Mouse (Mus musculus) heart, postnatal 0 days (tissue): ENCODE results near the gene Spryd4. TPM values are rescaled to one million over a fixed set of nuclear protein-coding genes. Genes with fewer than 3 reads are reported as not detected.
"Not testable (repeated sequence)": the region's sequence is repeated elsewhere in the genome, so short reads cannot be mapped to it uniquely, and the experiment has no call there.

Experiments
- ATAC-seq: fragments of 200-750 bp; cut with Nextera tagmentation; 2 replicates; pipeline ENCODE4 v1.8.0; 2017; ENCODE audit warnings: low read depth, moderate number of reproducible peaks, moderate library complexity; ENCODE audit not compliant: insufficient read depth
- DNase-seq: peaks from one replicate; pipeline ENCODE4 v3.0.0-alpha.2; 2016; ENCODE audit warnings: low spot score
- H3K27ac ChIP-seq: fragments of 300-500 bp; sonication (generic); 2 replicates; pipeline ENCODE4 v1.5.1; 2014; ENCODE audit warnings: low read depth, mild to moderate bottlenecking
- H3K27me3 ChIP-seq: fragments of 300-500 bp; sonication (generic); 2 replicates; pipeline ENCODE4 v1.6.1; 2014; ENCODE audit warnings: low read length, mixed read lengths; ENCODE audit not compliant: control insufficient read depth, insufficient read depth
- H3K36me3 ChIP-seq: fragments of 300-500 bp; sonication (generic); replicated peaks from 2 replicates; pipeline ENCODE4 v1.6.1; 2014; ENCODE audit warnings: low read length, mixed read lengths; ENCODE audit not compliant: control insufficient read depth, insufficient read depth
- H3K4me1 ChIP-seq: fragments of 300-500 bp; sonication (generic); 2 replicates; pipeline ENCODE4 v1.6.1; 2014; ENCODE audit warnings: antibody characterized with exemption; ENCODE audit not compliant: control insufficient read depth, insufficient read depth
- H3K4me2 ChIP-seq: fragments of 300-500 bp; sonication (generic); 2 replicates; pipeline ENCODE4 v1.6.1; 2014; ENCODE audit warnings: low read depth, mild to moderate bottlenecking, low read length, moderate library complexity
- H3K4me3 ChIP-seq: fragments of 300-500 bp; sonication (generic); 2 replicates; pipeline ENCODE4 v1.5.1; 2014; ENCODE audit warnings: low read depth, low read length
- H3K9ac ChIP-seq: fragments of 300-500 bp; sonication (generic); replicated peaks from 2 replicates; pipeline ENCODE4 v1.6.1; 2014; ENCODE audit warnings: low read depth, low read length, mixed read lengths
- H3K9me3 ChIP-seq: fragments of 300-500 bp; sonication (generic); replicated peaks from 2 replicates; pipeline ENCODE4 v1.6.1; 2016; ENCODE audit warnings: low read length; ENCODE audit not compliant: control insufficient read depth
- CTCF ChIP-seq: IDR thresholded peaks from 2 replicates; pipeline ENCODE4 v1.5.1; 2016; ENCODE audit warnings: antibody characterized with exemption, control low read depth, low read depth
- EP300 ChIP-seq: IDR thresholded peaks from 2 replicates; pipeline ENCODE4 v1.6.1; 2016; ENCODE audit warnings: antibody characterized with exemption, low read depth
- whole genome bisulfite sequencing: fragments of 180-500 bp; shearing (Covaris S2); extraction: QIAGEN DNeasy Blood & Tissue Kit; methylation state at CpG from one replicate; pipeline ENCODE4 v1.1.7; 2014; 5-methylcytosine and 5-hydroxymethylcytosine counted together
- polyA plus RNA-seq: library from polyadenylated mRNA; unstranded; fragments of >200 nt; fragmentation: Nextera tagmentation; extraction: Ambion mirVana; gene quantifications from 2 replicates; pipeline ENCODE4 v1.2.1, GENCODE M21; 2015
- total RNA-seq: library from RNA; depleted of rRNA; stranded (reverse); fragments of >200 nt; gene quantifications from 2 replicates; pipeline ENCODE4 v1.2.3, GENCODE M21; 2014; ENCODE audit warnings: low replicate concordance

Spryd4 gene
- total and polyA plus RNA-seq, 2 experiments from 2014 or later = 50.1 to 93.1 TPM

DNA sequence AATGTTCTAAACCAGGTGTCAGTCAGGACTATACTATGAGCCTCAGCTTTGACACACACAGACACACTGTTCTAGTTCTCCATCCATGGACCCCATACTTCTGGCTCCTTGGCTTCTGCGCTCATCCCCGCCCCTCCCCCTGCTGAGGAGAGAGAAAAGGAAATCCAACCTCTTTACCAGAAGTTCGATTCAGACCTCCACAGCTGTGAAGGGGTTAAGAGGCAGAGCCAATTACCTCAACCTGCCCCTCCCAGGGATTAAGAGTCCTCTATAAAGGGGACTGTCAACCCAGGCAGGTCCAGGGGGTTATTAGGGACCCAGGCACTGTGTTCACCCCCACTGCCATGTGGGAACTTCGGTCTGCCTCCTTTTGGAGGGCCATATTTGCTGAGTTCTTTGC, 13.9 kb upstream of the Spryd4 start, which contains the start of gene Mip:
Gene Mip, plus strand, starts transcription at position 301 of the 400 bp plus-strand sequence.
- TF ChIP-seq EP300 (no peak), CTCF (no peak)
- Histone ChIP-seq H3K27me3 (no peaks in the 10 kb centered on the region), H3K9me3 (no peaks in the 10 kb centered on the region), H3K4me3 (no peak within 1 kb of the TSS), H3K4me1 (no peaks in the 10 kb centered on the region), H3K9ac (no peak within 1 kb of the TSS), H3K4me2 (no peak within 1 kb of the TSS), H3K27ac (no peak within 1 kb of the TSS), H3K36me3 (no peaks in the 10 kb centered on the region)
- DNase-seq (no peak), ATAC-seq (no peak)
- WGBS = 62% methylated on average over 4 of the region's 4 CpGs

GRCm38 (mm10) chr10:128225064-128225463, 13.5 kb upstream of the Spryd4 start:
- Histone ChIP-seq H3K9me3 (no peaks in the 10 kb centered on the region), H3K27ac (no peak overlapping the region), H3K4me1 (no peaks in the 10 kb centered on the region), H3K4me2 (no peak overlapping the region), H3K9ac (no peak overlapping the region), H3K27me3 (no peaks in the 10 kb centered on the region), H3K4me3 (no peak overlapping the region), H3K36me3 (no peaks in the 10 kb centered on the region)
- DNase-seq = no peak
- no peak for ATAC-seq
- TF ChIP-seq CTCF (no peak), EP300 (no peak)
- whole genome bisulfite sequencing = 47% methylated on average over 5 of the region's 5 CpGs

GRCm38 (mm10) chr10:128221533-128222286, 10.1 kb upstream of the Spryd4 start:
- WGBS = 50% methylated on average over 16 of the region's 16 CpGs
- no peaks in the 10 kb centered on the region for H3K9me3 ChIP-seq
- no peaks in the 10 kb centered on the region for H3K27me3 ChIP-seq
- TF ChIP-seq CTCF = no peak
- TF ChIP-seq EP300 = no peak
- no peak for ATAC-seq
- H3K4me3 ChIP-seq = no peak overlapping the region
- H3K36me3 ChIP-seq = no peaks in the 10 kb centered on the region
- H3K9ac ChIP-seq = no peak overlapping the region
- H3K27ac ChIP-seq = no peak overlapping the region
- no peak for DNase-seq
- H3K4me1 ChIP-seq = no peaks in the 10 kb centered on the region
- no peak overlapping the region for H3K4me2 ChIP-seq

DNA sequence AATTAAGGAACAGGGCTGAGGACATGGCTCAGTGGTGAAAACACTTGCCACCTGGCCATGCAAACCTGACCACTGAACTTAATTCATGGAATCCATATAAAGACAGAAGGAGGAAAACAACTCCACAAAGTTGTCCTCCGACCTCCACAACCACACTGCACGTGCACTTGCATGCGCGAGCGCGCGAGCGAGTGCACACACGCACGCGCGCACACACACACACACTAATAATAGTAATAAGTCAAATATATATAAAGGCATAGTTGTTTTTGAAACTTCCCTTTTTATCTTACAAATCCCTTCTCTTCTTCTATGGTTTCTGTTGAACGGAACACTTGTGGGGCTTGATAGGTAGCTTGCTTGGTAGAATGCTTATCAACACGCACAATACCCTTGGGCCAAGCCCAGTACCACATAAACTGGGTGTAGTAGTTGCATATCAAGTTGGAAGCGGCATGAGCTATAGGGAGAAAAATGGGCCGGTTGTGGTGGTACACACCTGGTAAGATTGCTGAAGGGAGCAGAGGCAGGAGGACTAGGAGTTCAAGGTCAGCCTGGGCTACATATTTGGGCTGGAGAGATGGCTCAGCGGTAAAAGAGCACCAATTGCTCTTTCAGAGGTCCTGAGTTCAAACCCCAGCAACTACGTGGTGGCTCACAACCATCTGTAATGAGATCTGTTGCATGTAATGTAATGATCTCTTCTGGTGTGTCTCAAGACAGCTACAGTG, 6.9 kb upstream of the Spryd4 start:
- no peak overlapping the region for H3K27ac ChIP-seq
- no peaks in the 10 kb centered on the region for H3K4me1 ChIP-seq
- no peak for DNase-seq
- 88% methylated on average over 18 of the region's 18 CpGs for WGBS
- no peak overlapping the region for H3K4me3 ChIP-seq
- ATAC-seq = no peak
- H3K27me3 ChIP-seq = no peaks in the 10 kb centered on the region
- no peak overlapping the region for H3K4me2 ChIP-seq
- H3K9ac ChIP-seq = no peak overlapping the region
- H3K36me3 ChIP-seq = no peaks in the 10 kb centered on the region
- no peak for TF ChIP-seq CTCF
- TF ChIP-seq EP300 = no peak
- no peaks in the 10 kb centered on the region for H3K9me3 ChIP-seq

- no peaks in the 10 kb centered on the region for H3K27me3 ChIP-seq
- H3K27ac ChIP-seq = no peak overlapping the region
- ATAC-seq (no peak), DNase-seq (no peak)
- H3K9ac ChIP-seq = no peak overlapping the region
- no peaks in the 10 kb centered on the region for H3K36me3 ChIP-seq
- TF ChIP-seq CTCF (no peak), EP300 (no peak)
- 72% methylated on average over 5 of the region's 5 CpGs for WGBS
- no peak overlapping the region for H3K4me3 ChIP-seq
- no peaks in the 10 kb centered on the region for H3K9me3 ChIP-seq
- H3K4me1 ChIP-seq = peaks cover 10% of the 10 kb centered on the region
- H3K4me2 ChIP-seq = no peak overlapping the region
Measured at GRCm38 (mm10) chr10:128214981-128215380, 3.4 kb upstream of the Spryd4 start.

DNA sequence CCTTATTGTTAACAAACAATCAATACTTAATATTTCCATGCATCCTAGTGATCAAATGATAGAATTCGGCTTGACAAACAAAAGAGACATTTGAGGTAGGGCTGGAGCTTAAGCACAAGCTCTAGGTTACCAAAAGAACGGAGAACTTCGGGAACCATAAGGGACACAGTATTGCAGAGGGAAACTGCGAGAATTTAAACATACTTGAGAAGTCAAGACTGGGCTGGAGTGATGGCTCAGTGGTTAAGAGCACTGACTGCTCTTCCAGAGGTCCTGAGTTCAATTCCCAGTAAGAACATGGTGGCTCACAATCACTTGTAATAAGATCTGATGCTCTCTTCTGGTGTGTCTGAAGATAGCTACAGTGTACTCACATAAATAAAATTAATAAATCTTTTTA, 2.5 kb upstream of the Spryd4 start:
- 83% methylated on average over 4 of the region's 4 CpGs for WGBS
- not testable (repeated sequence) for H3K27ac ChIP-seq, H3K27me3 ChIP-seq, H3K4me3 ChIP-seq, DNase-seq, H3K36me3 ChIP-seq, H3K9me3 ChIP-seq, ATAC-seq, H3K9ac ChIP-seq, H3K4me2 ChIP-seq
- H3K4me1 ChIP-seq = peaks cover 10% of the 10 kb centered on the region
